Mouse (Mus musculus) stomach, adult 2 months (tissue): Measurements from ENCODE around the gene Gm8660. TPM values are rescaled to one million over a fixed set of nuclear protein-coding genes. Genes with fewer than 3 reads are reported as not detected.

Source experiments
- polyA plus RNA-seq: library from polyadenylated mRNA; depleted of rRNA; stranded (reverse); fragments of >200 nt; gene quantifications from 2 replicates; pipeline ENCODE4 v1.2.3, GENCODE M21; 2012; rRNA removed

Gm8660 gene
- polyA plus RNA-seq: not detected in 2 replicates

DNA sequence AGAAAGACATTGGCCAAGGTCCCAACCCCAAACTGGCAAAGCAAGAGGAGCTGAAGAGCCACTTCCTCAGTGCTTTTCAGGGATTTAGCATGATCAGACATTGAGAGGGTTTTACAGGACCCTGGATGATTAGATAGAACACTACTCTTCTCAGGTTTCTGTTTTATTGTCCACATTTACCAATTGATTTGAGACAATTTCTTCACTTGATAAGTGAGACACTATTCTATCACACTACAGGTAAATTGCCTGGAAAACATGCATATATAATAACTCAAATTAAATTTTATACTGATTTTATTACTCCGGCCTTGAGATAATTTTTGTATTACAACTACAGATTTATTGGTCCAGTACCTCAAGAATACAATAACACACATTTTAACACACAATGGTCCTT lies at the start of gene Gm8660:
TSS of gene Gm8660 (minus strand) at position 101 of the 400 bp plus-strand sequence.

DNA sequence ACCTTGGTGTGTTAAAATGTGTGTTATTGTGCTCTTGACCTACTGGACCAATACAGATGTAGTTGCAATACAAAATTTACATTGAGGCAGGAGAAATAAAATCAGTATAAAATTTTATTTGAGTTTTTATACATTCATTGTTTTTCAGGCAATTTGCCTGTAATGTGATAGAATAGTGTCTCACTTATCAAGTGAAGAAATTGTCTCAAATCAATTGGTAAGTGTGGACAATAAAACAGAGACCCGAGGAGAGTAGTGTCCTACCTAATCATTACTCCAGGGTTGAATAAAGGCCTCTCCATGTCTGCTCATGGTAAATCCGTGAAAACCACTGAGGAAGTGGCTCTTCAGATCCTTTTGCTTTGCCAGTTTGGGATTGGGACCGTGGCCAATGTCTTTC lies 42.4 kb upstream of the Gm8660 start, which contains the start of gene Vmn1r148:
TSS of gene Vmn1r148 (plus strand) at position 301 of the 400 bp plus-strand sequence.

DNA sequence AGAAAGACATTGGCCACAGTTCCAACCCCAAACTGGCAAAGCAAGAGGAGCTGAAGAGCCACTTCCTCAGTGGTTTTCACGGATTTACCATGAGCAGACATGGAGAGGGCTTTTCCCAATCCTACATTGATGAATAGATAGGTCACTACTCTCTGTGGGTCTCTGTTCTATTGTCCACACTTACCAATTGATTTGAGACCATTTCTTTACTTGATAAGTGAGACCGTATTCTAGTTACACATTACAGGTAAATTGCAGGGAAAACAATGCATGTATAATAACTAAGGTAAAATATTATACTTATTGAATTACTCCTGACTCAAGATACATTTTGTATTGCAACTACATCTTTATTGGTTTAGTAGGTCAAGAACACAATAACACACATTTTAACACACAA lies 41.2 kb downstream of the Gm8660 start, which contains the start of gene Gm4187:
TSS of gene Gm4187 (minus strand) at position 101 of the 400 bp plus-strand sequence.

Other genes starting within 250 kb of the Gm8660 start
- gene Gm10666, start 236.3 kb downstream of the Gm8660 start, polyA plus RNA-seq: not detected in 2 replicates
- not detected in 2 replicates for gene Vmn1r142, start 207.0 kb downstream of the Gm8660 start, polyA plus RNA-seq
- gene Vmn1r143, start 181.7 kb downstream of the Gm8660 start, polyA plus RNA-seq: not detected in 2 replicates
- gene Gm8653, start 169.8 kb downstream of the Gm8660 start, polyA plus RNA-seq: not detected in 2 replicates
- not detected in 2 replicates for gene Gm8453, start 141.6 kb downstream of the Gm8660 start, polyA plus RNA-seq
- gene Gm4187, start 41.3 kb downstream of the Gm8660 start, polyA plus RNA-seq: not detected in 2 replicates
- not detected in 2 replicates for gene Vmn1r148, start 42.5 kb upstream of the Gm8660 start, polyA plus RNA-seq
- not detected in 2 replicates for gene Vmn1r149, start 67.2 kb upstream of the Gm8660 start, polyA plus RNA-seq
- not detected in 2 replicates for gene Gm10665, start 93.0 kb upstream of the Gm8660 start, polyA plus RNA-seq
- gene Vmn1r151, start 128.6 kb upstream of the Gm8660 start, polyA plus RNA-seq: not detected in 2 replicates
- not detected in 2 replicates for gene Vmn1r152, start 151.9 kb upstream of the Gm8660 start, polyA plus RNA-seq
- not detected in 2 replicates for gene Gm8677, start 163.8 kb upstream of the Gm8660 start, polyA plus RNA-seq
- gene Gm4201, start 194.3 kb upstream of the Gm8660 start, polyA plus RNA-seq: not detected in 2 replicates
- gene Gm4565, start 217.1 kb upstream of the Gm8660 start, polyA plus RNA-seq: not detected in 2 replicates